Mouse (Mus musculus) stomach, postnatal 0 days (tissue): Measurements from ENCODE around the gene Ccdc138. TPM values are rescaled to one million over a fixed set of nuclear protein-coding genes. Genes with fewer than 3 reads are reported as not detected.
"Not testable (repeated sequence)": the region's sequence is repeated elsewhere in the genome, so short reads cannot be mapped to it uniquely, and the experiment has no call there.

Experiments used
- ATAC-seq: fragments of 200-750 bp; cut with Nextera tagmentation; 2 replicates; pipeline ENCODE4 v1.8.0; 2017; ENCODE audit not compliant: low FRiP score, low TSS enrichment
- DNase-seq: peaks from one replicate; pipeline ENCODE4 v3.0.0-alpha.2; 2016; ENCODE audit warnings: low spot score
- H3K27ac ChIP-seq: fragments of 300-500 bp; sonication (generic); replicated peaks from 2 replicates; pipeline ENCODE4 v1.5.1; 2014; ENCODE audit warnings: mild to moderate bottlenecking, control low read depth
- H3K27me3 ChIP-seq: fragments of 300-500 bp; sonication (generic); 2 replicates; pipeline ENCODE4 v1.6.1; 2014; ENCODE audit warnings: low read length; ENCODE audit not compliant: control insufficient read depth, insufficient read depth
- H3K36me3 ChIP-seq: fragments of 300-500 bp; sonication (generic); 2 replicates; pipeline ENCODE4 v1.6.1; 2014; ENCODE audit warnings: low read length, mixed read lengths; ENCODE audit not compliant: control insufficient read depth, insufficient read depth
- H3K4me1 ChIP-seq: fragments of 300-500 bp; sonication (generic); replicated peaks from 2 replicates; pipeline ENCODE4 v1.6.1; 2014; ENCODE audit warnings: antibody characterized with exemption; ENCODE audit not compliant: control insufficient read depth, insufficient read depth
- H3K4me2 ChIP-seq: fragments of 300-500 bp; sonication (generic); replicated peaks from 2 replicates; pipeline ENCODE4 v1.6.1; 2014; ENCODE audit warnings: low read depth, mild to moderate bottlenecking, control low read depth, moderate library complexity
- H3K4me3 ChIP-seq: fragments of 300-500 bp; sonication (generic); 2 replicates; pipeline ENCODE4 v1.5.1; 2014; ENCODE audit warnings: low read depth, low read length, control low read depth
- H3K9ac ChIP-seq: fragments of 300-500 bp; sonication (generic); 2 replicates; pipeline ENCODE4 v1.6.1; 2014; ENCODE audit warnings: mild to moderate bottlenecking, low read length, control low read depth, mixed read lengths
- H3K9me3 ChIP-seq: fragments of 300-500 bp; sonication (generic); 2 replicates; pipeline ENCODE4 v1.6.1; 2016; ENCODE audit warnings: low read length; ENCODE audit not compliant: control insufficient read depth
- CTCF ChIP-seq: IDR thresholded peaks from 2 replicates; pipeline ENCODE4 v1.5.1; 2016; ENCODE audit warnings: antibody characterized with exemption, low read depth, mild to moderate bottlenecking, moderate library complexity
- EP300 ChIP-seq: optimal IDR thresholded peaks from 2 replicates; pipeline ENCODE3; 2016; ENCODE audit warnings: antibody characterized with exemption
- WGBS: fragments of 180-500 bp; shearing (Covaris S2); extraction: QIAGEN DNeasy Blood & Tissue Kit; methylation state at CpG from one replicate; pipeline ENCODE4 v1.1.7; 2014; 5-methylcytosine and 5-hydroxymethylcytosine counted together
- polyA plus RNA-seq: library from polyadenylated mRNA; unstranded; fragments of >200 nt; fragmentation: Nextera tagmentation; extraction: Ambion mirVana; gene quantifications from 2 replicates; pipeline ENCODE4 v1.2.1, GENCODE M21; 2015

The Ccdc138 gene
- polyA plus RNA-seq, 1 experiment from 2014 or later = 2.2 TPM

GRCm38 (mm10) chr10:58529358-58529757 is 31.6 kb downstream of the Ccdc138 start:
- Histone ChIP-seq H3K4me1 (no peaks in the 10 kb centered on the region), H3K36me3 (0 out of 2 replicates have a peak, but pooled peaks cover 2% of the 10 kb centered on the region), H3K27me3 (no peaks in the 10 kb centered on the region), H3K4me3 (no peak overlapping the region), H3K9ac (no peak overlapping the region), H3K27ac (no peak overlapping the region), H3K4me2 (no peak overlapping the region), H3K9me3 (no peaks in the 10 kb centered on the region)
- ATAC-seq (no peak), DNase-seq (no peak)
- TF ChIP-seq EP300 (no peak), CTCF (no peak)
- WGBS = 89% methylated on average over 1 of the region's 1 CpGs

DNA sequence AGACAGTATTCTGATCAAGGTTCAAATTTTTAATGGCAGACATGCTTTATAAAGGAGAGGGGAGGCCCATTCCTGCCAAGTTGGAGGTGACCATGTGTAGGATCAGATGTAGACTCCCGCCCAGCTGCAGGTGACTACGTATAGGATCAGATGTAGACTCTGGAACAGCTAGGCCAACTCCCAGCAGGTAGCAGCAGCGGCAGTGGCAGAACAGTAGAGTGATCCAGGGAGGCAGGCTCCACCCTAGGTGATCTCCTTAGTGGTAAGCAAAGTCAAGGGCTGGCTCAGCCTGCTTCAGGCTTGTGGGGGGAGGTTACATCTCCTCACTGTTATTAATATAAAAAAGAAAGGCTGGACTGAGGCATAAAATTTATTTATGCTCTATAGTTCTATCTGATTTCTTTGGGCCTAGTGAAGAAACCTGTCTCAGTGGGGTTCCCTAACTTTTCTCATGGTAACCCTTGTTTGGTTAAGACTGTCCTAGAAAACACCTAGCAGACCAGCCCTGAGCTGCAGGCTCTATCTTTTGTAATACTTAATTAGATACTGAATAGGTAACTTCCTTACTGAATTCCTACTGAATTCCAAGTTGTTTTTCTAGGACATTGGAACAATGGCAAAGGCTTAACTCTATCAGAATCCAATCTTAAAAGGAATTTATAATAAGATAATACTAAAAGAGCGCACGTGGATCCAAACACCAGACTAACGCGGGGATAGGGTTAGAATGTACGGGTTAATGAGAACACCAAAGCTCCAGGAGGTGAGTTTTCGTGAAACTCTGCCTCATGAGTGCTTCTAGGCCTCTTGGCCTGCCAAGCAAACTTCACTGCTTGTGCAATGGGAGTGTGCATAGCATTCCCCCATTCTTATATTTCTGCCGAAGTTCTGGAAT is 33.4 kb downstream of the Ccdc138 start:
- ATAC-seq (no peak), DNase-seq (no peak)
- Histone ChIP-seq H3K4me2 (no peak overlapping the region), H3K4me1 (no peaks in the 10 kb centered on the region), H3K9me3 (no peaks in the 10 kb centered on the region), H3K27me3 (no peaks in the 10 kb centered on the region), H3K27ac (no peak overlapping the region), H3K4me3 (no peak overlapping the region), H3K9ac (no peak overlapping the region), H3K36me3 (0 out of 2 replicates have a peak, but pooled peaks cover 2% of the 10 kb centered on the region)
- WGBS = 88% methylated on average over 10 of the region's 10 CpGs
- TF ChIP-seq CTCF (no peak), EP300 (no peak)

GRCm38 (mm10) chr10:58532177-58532576 is 34.4 kb downstream of the Ccdc138 start:
- H3K27ac ChIP-seq = no peak overlapping the region
- no peak overlapping the region for H3K9ac ChIP-seq
- H3K4me1 ChIP-seq = no peaks in the 10 kb centered on the region
- H3K4me2 ChIP-seq = no peak overlapping the region
- WGBS = 96% methylated on average over 2 of the region's 2 CpGs
- TF ChIP-seq CTCF = no peak
- TF ChIP-seq EP300 = no peak
- ATAC-seq (no peak), DNase-seq (no peak)
- H3K27me3 ChIP-seq = no peaks in the 10 kb centered on the region
- 0 out of 2 replicates have a peak, but pooled peaks cover 2% of the 10 kb centered on the region for H3K36me3 ChIP-seq
- no peak overlapping the region for H3K4me3 ChIP-seq
- no peaks in the 10 kb centered on the region for H3K9me3 ChIP-seq

DNA sequence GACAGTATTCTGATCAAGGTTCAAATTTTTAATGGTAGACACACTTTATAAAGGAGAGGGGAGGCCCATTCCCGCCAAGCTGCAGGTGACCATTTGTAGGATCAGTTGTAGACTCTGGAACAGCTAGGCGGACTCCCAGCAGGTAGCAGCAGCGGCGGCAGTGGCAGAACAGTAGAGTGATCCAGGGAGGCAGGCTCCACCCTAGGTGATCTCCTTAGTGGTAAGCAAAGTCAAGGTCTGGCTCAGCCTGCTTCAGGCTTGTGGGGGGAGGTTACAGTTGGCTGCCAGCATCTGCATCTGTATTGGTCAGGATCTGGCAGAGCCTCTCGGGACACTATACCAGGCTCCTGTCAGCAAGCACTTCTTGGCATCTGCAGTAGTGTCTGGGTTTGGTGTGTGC is 38.5 kb downstream of the Ccdc138 start:
- not testable (repeated sequence) for DNase-seq, H3K27ac ChIP-seq, H3K4me1 ChIP-seq, H3K4me2 ChIP-seq, H3K27me3 ChIP-seq, H3K9me3 ChIP-seq, H3K36me3 ChIP-seq, H3K9ac ChIP-seq, H3K4me3 ChIP-seq, ATAC-seq
- 89% methylated on average over 5 of the region's 5 CpGs for WGBS

DNA sequence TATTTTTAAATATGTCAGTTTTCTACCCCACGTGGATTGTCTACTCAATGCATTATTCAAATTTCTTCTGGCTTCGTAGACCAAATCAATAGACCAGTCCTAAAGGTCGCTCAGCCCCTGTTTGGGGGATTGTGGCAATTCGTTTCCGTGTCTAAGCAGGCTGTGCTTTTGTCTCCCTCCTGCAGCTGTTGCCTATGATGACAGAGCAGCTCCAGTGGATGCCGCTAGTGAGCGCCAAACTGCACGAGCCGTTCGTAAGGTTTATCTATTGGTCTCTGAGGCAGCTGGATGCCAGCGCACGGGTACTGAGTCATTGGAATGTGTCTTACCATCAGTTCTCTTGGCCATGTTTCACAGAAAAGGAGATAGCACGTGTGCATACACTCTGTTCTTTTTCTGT is 42.9 kb downstream of the Ccdc138 start:
- no peak overlapping the region for H3K4me2 ChIP-seq
- DNase-seq (no peak), ATAC-seq (no peak)
- no peaks in the 10 kb centered on the region for H3K9me3 ChIP-seq
- H3K4me3 ChIP-seq = no peak overlapping the region
- no peak overlapping the region for H3K27ac ChIP-seq
- H3K9ac ChIP-seq = no peak overlapping the region
- H3K27me3 ChIP-seq = no peaks in the 10 kb centered on the region
- no peaks in the 10 kb centered on the region for H3K36me3 ChIP-seq
- no peaks in the 10 kb centered on the region for H3K4me1 ChIP-seq
- TF ChIP-seq EP300 = no peak
- no peak for TF ChIP-seq CTCF
- WGBS = 72% methylated on average over 13 of the region's 13 CpGs

- no peak for DNase-seq
Measured at GRCm38 (mm10) chr10:58548739-58549138, 51.0 kb downstream of the Ccdc138 start.

More at GRCm38 (mm10) chr10:58548739-58549138, 51.0 kb downstream of the Ccdc138 start:
- TF ChIP-seq EP300 (no peak), CTCF (peak; percentile 34; the same call in 1 of the 2 replicates)
- Histone ChIP-seq H3K9me3 (no peaks in the 10 kb centered on the region), H3K4me3 (no peak overlapping the region), H3K4me2 (no peak overlapping the region), H3K36me3 (no peaks in the 10 kb centered on the region), H3K4me1 (no peaks in the 10 kb centered on the region), H3K27me3 (no peaks in the 10 kb centered on the region), H3K9ac (no peak overlapping the region), H3K27ac (no peak overlapping the region)
- ATAC-seq = no peak
